Mouse (Mus musculus) left cerebral cortex, postnatal 36 days (tissue): ENCODE measurements around the gene Grk6. TPM values are rescaled to one million over a fixed set of nuclear protein-coding genes. Genes with fewer than 3 reads are reported as not detected.
A peak's percentile ranks its signal among the peaks of the same experiment; 100 is the strongest.

Experiments
- DNase-seq, 2 experiments: peaks; one replicate each; pipeline ENCODE4 v3.0.0; 2021 to 2022; ENCODE audit warnings: low spot score in 2 of 2, mixed read lengths in 1 of 2
- intact Hi-C: fragments of 180-260 bp; cut with DNase I; formaldehyde crosslinking; loops from one replicate; pipeline ENCODE4 v1.15.1; 2025
- total RNA-seq, 2 experiments: library from RNA; stranded (reverse); gene quantifications; 2 replicates each; pipeline ENCODE4 v1.2.3; 2021

Grk6 gene
- total RNA-seq, 2 experiments from 2014 or later: 63.4 to 65.2 TPM

DNA sequence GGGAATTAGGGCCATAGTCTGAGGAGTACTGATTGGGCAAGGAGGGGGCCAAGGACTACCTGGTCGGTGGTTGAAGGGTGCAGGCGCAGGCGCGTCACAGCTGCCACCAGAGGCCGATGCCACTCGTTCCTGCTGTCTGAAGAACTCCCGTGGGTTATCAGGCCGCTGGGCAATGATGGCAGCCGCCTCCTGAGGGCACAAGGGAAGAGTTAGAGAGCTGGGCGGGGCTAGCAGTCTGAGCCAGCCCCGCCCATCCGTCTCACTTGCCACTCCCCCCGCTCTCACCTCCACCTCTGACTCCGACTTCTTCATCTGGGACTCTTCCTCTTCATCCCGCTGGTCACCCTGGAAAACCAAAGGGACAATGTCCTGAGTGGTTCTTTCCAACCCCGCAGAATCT, 32.6 kb downstream of the Grk6 start:
- intact Hi-C loops: no loop called here

DNA sequence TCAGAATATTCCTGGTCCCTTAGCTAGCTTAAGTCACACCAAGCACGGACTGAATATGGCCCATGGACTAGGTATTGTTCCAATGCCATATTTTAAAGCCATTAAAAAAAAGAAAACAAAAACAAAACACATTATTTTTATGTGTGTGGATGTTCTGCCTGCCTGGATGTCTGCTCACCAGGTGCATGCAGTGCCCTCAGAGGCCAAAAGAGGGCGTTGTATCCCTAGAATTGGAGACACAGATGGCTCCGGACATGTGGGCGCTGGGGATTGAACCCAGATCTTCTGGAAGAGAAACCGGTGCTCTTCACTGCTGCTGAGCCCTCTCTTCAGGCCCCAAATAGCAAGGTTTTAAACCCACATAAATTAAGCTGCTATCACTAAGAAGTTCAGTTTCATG, 33.2 kb downstream of the Grk6 start:
- peak in 1 of 2 experiments; percentile 46 for DNase-seq
- intact Hi-C loops: no loop called here

More for the DNA sequence above, 32.6 kb downstream of the Grk6 start:
- no peak for DNase-seq

- intact Hi-C loops: no loop called here
- no peak for DNase-seq
These were observed 34.1 kb downstream of the Grk6 start for GRCm38 (mm10) chr13:55479008-55479407.

GRCm38 (mm10) chr13:55479929-55480328, 35.1 kb downstream of the Grk6 start:
- DNase-seq: no peak
- intact Hi-C loops: no loop called here

GRCm38 (mm10) chr13:55482542-55482941, 37.7 kb downstream of the Grk6 start:
- intact Hi-C loops: loop anchor here (2.0 kb wide), 1 partner anchor 30 kb away; the partner anchor contains the start of gene Pdlim7
- DNase-seq: peak in 1 of 2 experiments; percentile 19

- peak in 1 of 2 experiments; percentile 32 for DNase-seq
- intact Hi-C loops: loop anchor here (2.0 kb wide), 1 partner anchor 30 kb away; the partner anchor contains the start of gene Pdlim7
These were observed 38.2 kb downstream of the Grk6 start for GRCm38 (mm10) chr13:55483071-55483470.

- DNase-seq: peak; percentile 90 to 91
- intact Hi-C loops: loop anchor here (2.0 kb wide), 1 partner anchor 29 kb away; the partner anchor contains the start of gene Pdlim7
These were observed 38.7 kb downstream of the Grk6 start for GRCm38 (mm10) chr13:55483593-55483992.

DNA sequence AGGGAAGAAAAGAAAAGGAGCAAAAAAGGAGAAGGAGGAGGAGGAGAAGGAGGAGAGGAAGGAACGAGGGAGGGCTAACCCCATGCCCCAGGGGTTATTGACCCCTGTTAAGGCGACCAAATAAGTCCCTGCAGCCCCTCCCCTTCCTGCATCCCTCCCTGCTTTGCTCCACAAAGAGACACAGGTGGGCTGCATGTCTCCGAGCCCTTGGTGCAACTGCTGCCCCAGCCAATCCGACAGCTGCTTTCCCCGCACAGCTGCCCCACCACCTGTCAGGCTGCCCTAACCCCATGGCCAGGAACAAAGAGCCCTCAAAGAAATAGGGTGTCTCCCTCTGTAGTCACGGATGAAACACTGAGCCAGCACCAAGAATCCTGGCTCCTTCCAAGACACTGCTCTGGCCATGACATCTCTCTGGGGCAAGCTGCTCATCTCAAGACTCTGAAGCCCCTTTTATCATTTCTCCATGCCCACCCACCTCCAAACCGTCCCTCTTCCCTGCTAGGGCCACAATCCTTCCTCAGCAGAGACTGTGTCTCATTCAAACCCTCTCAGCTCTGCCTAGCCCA, 39.7 kb downstream of the Grk6 start:
- intact Hi-C loops: no loop called here
- DNase-seq: peak in 1 of 2 experiments; percentile 21

GRCm38 (mm10) chr13:55486029-55486794, 41.3 kb downstream of the Grk6 start:
- peak in 1 of 2 experiments; percentile 22 for DNase-seq
- intact Hi-C loops: no loop called here

- peak in 1 of 2 experiments; percentile 32 for DNase-seq
- intact Hi-C loops: no loop called here
These were observed 42.2 kb downstream of the Grk6 start for GRCm38 (mm10) chr13:55486916-55487577.

DNA sequence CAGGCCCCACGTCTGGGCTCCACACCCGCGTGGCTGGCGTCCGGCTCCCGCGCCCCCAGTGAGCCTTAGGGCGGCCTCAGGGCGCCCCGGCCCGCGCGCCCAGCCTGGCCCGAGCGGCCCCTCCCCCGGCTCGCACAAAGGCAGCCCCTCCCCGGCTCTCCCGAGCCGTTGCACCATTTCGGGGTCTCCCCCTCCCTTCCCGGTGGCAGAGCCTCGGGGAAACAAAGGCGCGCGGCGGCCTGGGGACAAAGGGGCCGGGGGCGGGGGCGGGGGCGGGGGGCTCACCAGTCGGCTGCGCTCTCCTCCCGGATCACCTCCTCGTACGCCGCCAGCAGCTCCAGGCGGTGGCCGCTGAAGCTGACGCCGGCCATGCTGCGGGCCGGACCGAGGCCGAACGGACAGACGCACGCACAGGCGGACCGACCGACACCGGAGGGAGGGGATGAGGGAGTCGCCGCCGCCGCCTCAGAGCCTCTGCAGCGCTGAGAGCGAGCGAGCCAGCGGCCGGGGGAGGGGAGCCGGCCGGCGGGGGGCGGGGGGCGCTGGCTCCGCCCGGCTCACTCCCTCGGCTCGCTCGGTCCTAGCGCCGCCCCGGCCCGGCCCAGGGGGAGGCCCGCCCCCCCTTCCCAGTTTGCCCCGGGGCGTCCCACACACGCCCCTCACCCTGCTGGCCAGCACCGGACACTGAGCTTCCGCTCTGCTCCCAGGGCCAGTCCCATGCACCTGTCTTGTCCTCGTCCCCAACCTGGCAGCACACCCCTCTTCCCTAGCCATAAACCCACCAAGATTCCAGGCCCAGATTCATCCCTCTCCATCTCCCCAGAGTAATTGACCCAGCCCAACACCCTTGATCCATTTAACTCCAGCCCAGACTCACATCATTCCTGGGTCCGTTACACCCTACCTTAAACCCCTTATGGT, 43.0 kb downstream of the Grk6 start, which contains the start of gene Dbn1:
Gene Dbn1, minus strand, starts transcription at position 534 of the 921 bp plus-strand sequence.
- DNase-seq: peak in 1 of 2 experiments; percentile 64
- intact Hi-C loops: no loop called here

- intact Hi-C loops: no loop called here
These were observed 49.4 kb downstream of the Grk6 start for GRCm38 (mm10) chr13:55494257-55494656.

DNA sequence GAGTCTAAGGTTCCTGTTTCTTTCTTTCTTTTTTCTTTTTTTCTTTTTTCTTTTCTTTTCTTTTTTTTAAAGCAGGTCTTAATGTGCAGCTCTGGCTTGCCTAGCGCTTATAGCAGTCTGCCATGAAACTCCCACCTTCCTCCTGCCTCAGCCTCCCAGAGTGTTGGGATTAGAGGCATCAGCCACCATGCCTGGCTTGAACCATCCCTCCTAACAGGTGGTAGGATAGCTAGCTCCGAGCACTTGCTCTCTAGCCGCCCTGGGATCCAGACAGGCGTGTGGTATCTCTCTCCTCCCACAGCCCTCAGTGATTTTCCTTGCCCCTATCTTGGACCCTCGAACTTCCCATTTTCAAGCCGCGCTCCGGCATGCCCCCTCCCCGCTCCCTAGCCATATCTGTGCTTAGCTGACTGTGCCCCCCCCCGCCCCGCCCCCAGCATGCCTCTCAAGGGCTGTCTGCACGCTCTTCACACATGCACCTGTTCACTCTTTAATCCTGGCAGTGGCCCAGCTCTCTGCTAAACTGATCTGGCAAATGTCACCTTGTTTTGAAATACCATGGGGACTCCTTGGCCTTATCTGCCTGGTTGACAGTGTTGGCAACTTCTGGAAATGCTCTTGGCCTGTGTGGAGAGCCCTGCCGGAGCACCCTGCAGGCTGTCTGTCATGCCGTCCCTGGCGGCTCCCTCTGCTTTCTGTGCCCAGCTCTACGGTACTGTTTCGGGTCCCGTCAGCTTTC, 50.2 kb downstream of the Grk6 start:
- peak in 1 of 2 experiments; percentile 24 for DNase-seq

More at GRCm38 (mm10) chr13:55494257-55494656, 49.4 kb downstream of the Grk6 start:
- DNase-seq: no peak

GRCm38 (mm10) chr13:55495702-55496101, 50.8 kb downstream of the Grk6 start:
- DNase-seq: no peak
- intact Hi-C loops: no loop called here

More for the DNA sequence above, 50.2 kb downstream of the Grk6 start:
- intact Hi-C loops: no loop called here

- no peak for DNase-seq
- intact Hi-C loops: no loop called here
These were observed 51.8 kb downstream of the Grk6 start for GRCm38 (mm10) chr13:55496661-55497060.

- intact Hi-C loops: no loop called here
- DNase-seq: no peak
These were observed 54.0 kb downstream of the Grk6 start for GRCm38 (mm10) chr13:55498906-55499305.

DNA sequence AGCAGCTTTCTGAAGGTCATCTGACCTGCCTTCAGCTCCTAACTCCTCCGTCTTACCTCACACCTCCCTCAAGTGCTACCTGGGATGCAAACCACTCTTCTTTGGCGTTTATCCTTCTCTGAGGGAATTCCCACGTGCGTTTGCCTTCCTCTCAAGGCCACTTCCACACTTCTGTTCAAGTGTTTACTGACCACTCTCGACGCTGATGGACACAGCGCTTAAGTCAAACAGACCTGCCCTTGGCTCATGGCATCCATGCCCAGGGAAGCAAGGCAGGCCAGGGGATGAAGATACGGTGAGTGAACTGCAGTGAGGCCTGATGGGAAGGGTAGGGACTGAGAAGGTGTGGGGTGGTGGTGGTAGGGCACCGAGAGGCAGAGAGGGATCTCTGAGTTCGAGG, 55.7 kb downstream of the Grk6 start:
- intact Hi-C loops: no loop called here
- no peak for DNase-seq

GRCm38 (mm10) chr13:55502405-55502804, 57.5 kb downstream of the Grk6 start:
- intact Hi-C loops: no loop called here

More at GRCm38 (mm10) chr13:55502405-55502804, 57.5 kb downstream of the Grk6 start:
- DNase-seq: no peak
